Mouse (Mus musculus) adrenal gland, adult 10 weeks (tissue): ENCODE measurements around the gene Fam19a4. TPM values are rescaled to one million over a fixed set of nuclear protein-coding genes. Genes with fewer than 3 reads are reported as not detected.

ENCODE experiments used
- polyA plus RNA-seq: library from polyadenylated mRNA; stranded (reverse); fragments of 350-450 nt; fragmentation: Illumina TruSeq; extraction: RNeasy Lipid Tissue Mini Kit (QIAGEN cat#74804); gene quantifications from one replicate; pipeline ENCODE4 v1.2.3, GENCODE M21; 2014; ENCODE audit warnings: low read depth, low replicate concordance

Gene Fam19a4
- 1.4 TPM for polyA plus RNA-seq

DNA sequence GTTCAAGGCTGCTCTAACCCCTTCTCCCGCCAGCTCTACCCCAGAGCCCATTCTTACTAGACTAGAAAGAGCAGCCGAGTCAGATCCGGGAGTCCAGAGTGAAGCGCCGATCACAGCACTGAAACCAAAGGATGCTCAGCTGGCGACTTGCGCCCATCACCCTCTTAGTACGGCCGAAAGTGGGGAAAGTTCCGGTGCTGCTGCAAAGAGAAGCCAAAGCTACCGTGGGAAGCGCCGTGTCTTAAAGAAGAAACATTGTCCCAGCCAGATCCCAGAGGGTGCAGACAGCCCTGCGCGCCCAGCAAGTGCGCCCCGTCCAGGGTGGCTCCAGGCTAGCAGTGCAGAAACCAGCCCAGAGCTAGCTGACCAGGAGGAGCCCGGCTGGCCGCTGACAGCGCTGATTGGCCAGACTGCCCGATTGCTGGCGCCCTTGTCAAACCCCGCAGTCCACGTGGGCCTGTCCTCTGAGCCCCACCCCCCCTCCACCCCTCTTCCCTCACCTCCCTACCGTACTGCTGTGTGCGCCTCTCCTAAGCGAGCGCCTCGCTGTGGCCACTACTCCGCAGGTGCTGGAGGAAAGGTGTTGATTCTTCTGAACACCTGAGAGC, at the start of gene Fam19a4:
Fam19a4 (minus strand) TSS at position 340 of the 608 bp plus-strand sequence.

Other genes with a start within 250 kb of the Fam19a4 start
- gene Eogt, start 88.8 kb upstream of the Fam19a4 start, polyA plus RNA-seq, result 60.9 TPM
- 60.9 TPM for gene Tmf1, start 118.7 kb upstream of the Fam19a4 start, polyA plus RNA-seq
- 243 TPM for gene Uba3, start 145.2 kb upstream of the Fam19a4 start, polyA plus RNA-seq
- 141 TPM for gene Arl6ip5, start 150.3 kb upstream of the Fam19a4 start, polyA plus RNA-seq
- 0.58 TPM for gene Lmod3, start 192.3 kb upstream of the Fam19a4 start, polyA plus RNA-seq